Mouse (Mus musculus): ENCODE data around the gene Gm10799.

DNA sequence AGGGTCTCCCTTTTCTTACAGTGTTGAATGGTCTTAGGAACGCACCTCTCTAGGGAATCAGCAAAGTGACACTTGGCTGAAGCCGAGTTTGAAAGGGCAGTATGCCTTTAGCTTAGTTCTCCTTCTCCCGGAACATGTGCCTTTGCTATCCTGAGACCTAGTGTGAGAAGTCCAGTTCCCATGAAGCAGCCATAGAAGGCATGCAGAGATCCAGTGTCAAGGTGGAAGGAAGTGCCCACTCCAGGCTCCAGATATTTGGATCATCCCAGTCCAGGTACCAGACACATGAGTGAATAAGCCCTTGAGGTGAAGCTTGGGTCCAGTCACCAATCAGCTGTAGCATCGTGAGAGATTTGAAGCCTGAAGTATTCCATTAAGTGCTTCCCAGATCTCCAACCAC is 9.4 kb downstream of the Gm10799 start:
- TF ChIP-seq CTCF (IDR thresholded peaks at IDR 0.05; ENCODE audit: borderline replicate concordance, insufficient read depth, low read length): no peak
- TF ChIP-seq POLR2A (IDR thresholded peaks at IDR 0.05; ENCODE audit: low read depth, low read length): no peak
